Mouse (Mus musculus) ES-Bruce4 (cell line): ENCODE data around the gene Epx. TPM values are rescaled to one million over a fixed set of nuclear protein-coding genes. Genes with fewer than 3 reads are reported as not detected.

Source experiments
- H3K27ac ChIP-seq: 2 replicates; pipeline ENCODE4 v1.5.1; 2012; ENCODE audit warnings: low read length, inconsistent platforms; ENCODE audit not compliant: insufficient read depth
- H3K27me3 ChIP-seq: 2 replicates; pipeline ENCODE4 v1.6.1; 2012; ENCODE audit warnings: mild to moderate bottlenecking, low read length, inconsistent platforms; ENCODE audit not compliant: control insufficient read depth, poor library complexity, insufficient read depth, severe bottlenecking
- H3K36me3 ChIP-seq: 2 replicates; pipeline ENCODE4 v1.6.1; 2012; ENCODE audit warnings: inconsistent platforms, mild to moderate bottlenecking, low read length, moderate library complexity; ENCODE audit not compliant: control insufficient read depth, poor library complexity, insufficient read depth, severe bottlenecking
- H3K4me1 ChIP-seq: one replicate; pipeline ENCODE4 v1.8.1; 2011; ENCODE audit warnings: low read length; ENCODE audit not compliant: control insufficient read depth, insufficient read depth
- H3K4me3 ChIP-seq: 2 replicates; pipeline ENCODE4 v1.5.1; 2011; ENCODE audit warnings: low read depth, mild to moderate bottlenecking, low read length
- H3K9ac ChIP-seq: 2 replicates; pipeline ENCODE4 v1.6.1; 2012; ENCODE audit warnings: low read depth, mild to moderate bottlenecking, inconsistent platforms; ENCODE audit not compliant: poor library complexity, severe bottlenecking
- H3K9me3 ChIP-seq: replicated peaks from 2 replicates; pipeline ENCODE4 v1.6.1; 2012; ENCODE audit warnings: mild to moderate bottlenecking, low read length, inconsistent platforms; ENCODE audit not compliant: control insufficient read depth, poor library complexity, insufficient read depth, severe bottlenecking
- CTCF ChIP-seq: IDR thresholded peaks from one replicate; pipeline ENCODE4 v1.8.1; 2011; ENCODE audit warnings: low read depth, low read length
- EP300 ChIP-seq: IDR thresholded peaks from 2 replicates; pipeline ENCODE4 v1.6.1; 2011; ENCODE audit warnings: low read depth, low read length; ENCODE audit not compliant: insufficient read depth
- POLR2A ChIP-seq: IDR thresholded peaks from one replicate; pipeline ENCODE4 v1.8.1; 2011; ENCODE audit warnings: low read length; ENCODE audit not compliant: insufficient read depth
- polyA plus RNA-seq: library from polyadenylated mRNA; stranded (reverse); fragments of >200 nt; gene quantifications from 2 replicates; pipeline ENCODE4 v1.2.4, GENCODE M21; 2011; ENCODE audit warnings: low read depth; ENCODE audit not compliant: missing spikeins, insufficient read depth, insufficient read length

Epx gene
- polyA plus RNA-seq, 1 experiment: not detected

- no peak overlapping the region for H3K27ac ChIP-seq
- TF ChIP-seq EP300: no peak
- TF ChIP-seq CTCF: no peak
- TF ChIP-seq POLR2A: no peak
These were observed 21.8 kb downstream of the Epx start for GRCm38 (mm10) chr11:87853597-87853954.

GRCm38 (mm10) chr11:87852690-87853596 lies 22.4 kb downstream of the Epx start, which contains the start of gene Mks1:
Gene Mks1 (plus strand): TSS chr11:87853215.
- no peaks in the 10 kb centered on the region for H3K27me3 ChIP-seq
- peak within 1 kb of the TSS; percentile 56 for H3K9ac ChIP-seq
- peak within 1 kb of the TSS; percentile 52 for H3K4me3 ChIP-seq
- H3K36me3 ChIP-seq: peaks cover 2% of the 10 kb centered on the region; the same call in 1 of the 2 replicates
- H3K9me3 ChIP-seq: no peaks in the 10 kb centered on the region
- TF ChIP-seq EP300 (0 out of 2 replicates have a peak, but pooled peaks have one; percentile 32), CTCF (no peak), POLR2A (no peak)
- no peaks in the 10 kb centered on the region for H3K4me1 ChIP-seq
- H3K27ac ChIP-seq: no peak within 1 kb of the TSS

More at GRCm38 (mm10) chr11:87853597-87853954, 21.8 kb downstream of the Epx start:
- peak overlapping the region; percentile 49 for H3K4me3 ChIP-seq
- H3K4me1 ChIP-seq: no peaks in the 10 kb centered on the region
- peak overlapping the region; percentile 56 for H3K9ac ChIP-seq
- H3K9me3 ChIP-seq: no peaks in the 10 kb centered on the region
- no peaks in the 10 kb centered on the region for H3K27me3 ChIP-seq
- H3K36me3 ChIP-seq: peaks cover 5% of the 10 kb centered on the region; the same call in 1 of the 2 replicates

- Histone ChIP-seq H3K9ac (no peak overlapping the region), H3K36me3 (no peaks in the 10 kb centered on the region), H3K27me3 (no peaks in the 10 kb centered on the region), H3K27ac (no peak overlapping the region), H3K4me1 (no peaks in the 10 kb centered on the region), H3K9me3 (no peaks in the 10 kb centered on the region), H3K4me3 (no peak overlapping the region)
- TF ChIP-seq EP300 (no peak), CTCF (no peak), POLR2A (no peak)
These were observed 27.5 kb downstream of the Epx start for GRCm38 (mm10) chr11:87847884-87848283.

DNA sequence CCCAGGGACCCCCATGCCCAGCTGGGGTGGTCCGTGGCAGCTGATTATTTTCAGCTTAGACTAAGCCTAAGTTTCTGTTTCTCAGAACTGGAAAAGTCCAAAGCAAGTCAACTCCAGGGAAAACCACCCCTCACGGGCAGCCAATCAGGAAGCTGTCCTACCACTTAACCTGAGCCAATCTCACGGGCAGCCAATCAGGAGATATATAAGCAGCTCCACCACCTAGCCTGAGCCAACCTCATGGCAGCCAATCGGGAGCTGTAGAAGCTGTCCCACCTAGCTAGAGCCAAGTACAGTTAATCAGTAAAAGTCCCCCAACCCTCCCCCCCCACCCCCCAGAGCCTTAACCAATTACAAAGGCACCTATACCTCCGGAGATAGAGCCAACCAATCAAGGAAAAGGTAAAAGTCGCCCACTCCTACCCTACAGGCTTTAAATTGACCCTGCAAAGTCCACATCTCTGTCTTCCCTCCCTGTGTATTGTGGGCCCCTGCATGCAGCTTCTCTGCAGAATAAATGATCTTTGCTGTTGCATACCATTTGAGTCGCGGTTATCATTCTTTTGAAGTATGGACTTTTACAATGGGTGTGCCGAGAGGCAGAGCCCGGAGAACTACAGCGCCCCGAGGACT lies 28.3 kb downstream of the Epx start:
- Histone ChIP-seq H3K36me3 (no peaks in the 10 kb centered on the region), H3K27me3 (no peaks in the 10 kb centered on the region), H3K9ac (no peak overlapping the region), H3K4me1 (no peaks in the 10 kb centered on the region), H3K27ac (no peak overlapping the region), H3K9me3 (no peaks in the 10 kb centered on the region), H3K4me3 (no peak overlapping the region)
- TF ChIP-seq EP300 (no peak), POLR2A (no peak), CTCF (no peak)

- no peak overlapping the region for H3K4me3 ChIP-seq
- TF ChIP-seq POLR2A (no peak), CTCF (no peak), EP300 (no peak)
- H3K4me1 ChIP-seq: no peaks in the 10 kb centered on the region
- no peaks in the 10 kb centered on the region for H3K9me3 ChIP-seq
- no peak overlapping the region for H3K9ac ChIP-seq
- H3K27me3 ChIP-seq: no peaks in the 10 kb centered on the region
- no peaks in the 10 kb centered on the region for H3K36me3 ChIP-seq
- no peak overlapping the region for H3K27ac ChIP-seq
These were observed 33.9 kb downstream of the Epx start for GRCm38 (mm10) chr11:87841436-87841835.
